Mouse (Mus musculus) MEL (cell line): ENCODE data around the gene Serpina5.

Source experiments
- CTCF ChIP-seq, 3 experiments: IDR thresholded peaks in 2 of 3; conservative IDR thresholded peaks in 1 of 3; 2 replicates each; pipeline ENCODE4 v1.5.1; 2011 to 2012; ENCODE audit warnings: low read length in 3 of 3, low read depth in 2 of 3, mild to moderate bottlenecking in 2 of 3, improper control_type of control experiment in 1 of 3, inconsistent platforms in 1 of 3, mixed read lengths in 1 of 3, moderate library complexity in 1 of 3; ENCODE audit not compliant: control insufficient read depth in 1 of 3, insufficient read depth in 1 of 3, poor library complexity in 1 of 3, severe bottlenecking in 1 of 3
- MAFK ChIP-seq: IDR thresholded peaks from 2 replicates; pipeline ENCODE4 v1.6.1; 2011; ENCODE audit warnings: low read depth, mild to moderate bottlenecking, low read length, improper control_type of control experiment, borderline replicate concordance
- POLR2A ChIP-seq, 2 experiments: IDR thresholded peaks; 2 replicates each; pipeline ENCODE4 v1.6.1; 2011 to 2012; ENCODE audit warnings: low read length in 2 of 2, mild to moderate bottlenecking in 2 of 2, control low read depth in 1 of 2, improper control_type of control experiment in 1 of 2, low read depth in 1 of 2, moderate library complexity in 1 of 2; ENCODE audit not compliant: control insufficient read depth in 1 of 2, insufficient read depth in 1 of 2, poor library complexity in 1 of 2

- TF ChIP-seq CTCF (IDR thresholded peaks at IDR 0.05 in 2 of 3, conservative IDR thresholded peaks at IDR 0.05 in 1 of 3; ENCODE audit: control insufficient read depth in 1 of 3, insufficient read depth in 1 of 3, low read depth in 2 of 3, low read length in 3 of 3, poor library complexity in 1 of 3, severe bottlenecking in 1 of 3) (no peak), MAFK (no peak), POLR2A (IDR thresholded peaks at IDR 0.05; ENCODE audit: control insufficient read depth in 1 of 2, insufficient read depth in 1 of 2, low read depth in 1 of 2, low read length in 2 of 2, poor library complexity in 1 of 2) (no peak)
These were observed 6.0 kb downstream of the Serpina5 start for GRCm38 (mm10) chr12:104106919-104107318.
